Mouse (Mus musculus): ENCODE results near the gene Sdk2. TPM values are rescaled to one million over a fixed set of nuclear protein-coding genes. Genes with fewer than 3 reads are reported as not detected.

The Sdk2 gene
- polyA plus RNA-seq, 1 experiment from 2014 or later = 4.2 TPM

DNA sequence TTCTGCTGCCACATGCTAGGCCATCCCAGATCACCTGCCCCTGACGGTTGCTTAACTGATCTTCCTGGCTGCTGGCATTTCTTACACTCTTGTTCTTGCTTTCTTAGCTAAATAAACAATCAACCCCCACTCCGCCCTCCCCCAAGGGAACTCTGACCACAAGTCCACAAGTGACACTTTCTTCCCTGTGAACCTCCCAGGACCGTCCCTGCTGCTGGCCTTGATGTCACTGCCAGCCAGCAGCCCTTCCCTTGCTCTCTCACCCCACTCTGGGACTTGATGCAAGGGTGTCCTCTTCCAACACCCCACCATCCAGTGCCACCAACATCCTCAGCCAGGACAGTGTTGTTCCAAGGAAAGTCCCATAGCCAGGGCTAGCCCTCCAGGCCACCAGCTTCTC is 336.0 kb downstream of the Sdk2 start:
- Histone ChIP-seq H3K27ac (ENCODE audit: low read depth, low read length) (no peak overlapping the region), H3K4me3 (ENCODE audit: low read length) (no peak overlapping the region), H3K9ac (ENCODE audit: low read depth, low read length) (no peak overlapping the region), H3K27me3 (ENCODE audit: control insufficient read depth, insufficient read depth, low read length) (no peaks in the 10 kb centered on the region), H3K36me3 (ENCODE audit: control insufficient read depth, insufficient read depth, low read length) (peaks cover 36% of the 10 kb centered on the region), H3K9me3 (ENCODE audit: control insufficient read depth, low read length) (no peaks in the 10 kb centered on the region), H3K4me1 (ENCODE audit: control insufficient read depth, insufficient read depth, low read length) (peaks cover 79% of the 10 kb centered on the region), H3K4me2 (replicated peaks; ENCODE audit: low read depth, low read length) (no peak overlapping the region)
- WGBS = 40% methylated on average over 3 of the region's 3 CpGs
- no peak for ATAC-seq (ENCODE audit: low FRiP score, low TSS enrichment)

- WGBS = 27% methylated on average over 8 of the region's 8 CpGs
- peaks cover 75% of the 10 kb centered on the region for H3K4me1 ChIP-seq (ENCODE audit: control insufficient read depth, insufficient read depth, low read length)
- no peaks in the 10 kb centered on the region for H3K9me3 ChIP-seq (ENCODE audit: control insufficient read depth, low read length)
- H3K27ac ChIP-seq (ENCODE audit: low read depth, low read length) = peak overlapping the region; percentile 51; the same call in 1 of the 2 replicates
- ATAC-seq (ENCODE audit: low FRiP score, low TSS enrichment) = no peak
- H3K27me3 ChIP-seq (ENCODE audit: control insufficient read depth, insufficient read depth, low read length) = no peaks in the 10 kb centered on the region
- peaks cover 39% of the 10 kb centered on the region for H3K36me3 ChIP-seq (ENCODE audit: control insufficient read depth, insufficient read depth, low read length)
- H3K4me2 ChIP-seq (replicated peaks; ENCODE audit: low read depth, low read length) = no peak overlapping the region
- no peak overlapping the region for H3K9ac ChIP-seq (ENCODE audit: low read depth, low read length)
- no peak overlapping the region for H3K4me3 ChIP-seq (ENCODE audit: low read length)
Measured at GRCm38 (mm10) chr11:113729917-113730316, 336.9 kb downstream of the Sdk2 start.

DNA sequence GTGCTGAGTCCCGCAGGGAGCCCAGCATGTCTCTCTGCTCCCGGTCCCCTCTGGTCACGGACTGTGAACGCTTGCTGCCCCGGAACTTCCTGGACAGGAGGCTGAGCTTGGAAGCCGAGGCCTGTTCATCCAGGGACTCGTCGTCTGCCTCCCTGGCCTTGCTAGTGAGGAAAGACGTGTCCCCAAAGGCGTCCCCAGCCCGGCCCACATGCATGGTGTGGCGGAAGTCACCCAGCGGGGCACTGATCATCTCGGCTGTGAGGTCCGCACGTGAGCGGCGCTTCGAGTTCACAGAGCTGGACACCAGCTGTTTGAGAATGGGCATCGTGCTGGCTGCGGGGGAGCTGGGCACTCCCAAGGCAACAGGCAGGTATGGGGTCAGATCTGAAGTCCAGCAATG is 337.6 kb downstream of the Sdk2 start:
- Histone ChIP-seq H3K4me1 (ENCODE audit: control insufficient read depth, insufficient read depth, low read length) (peaks cover 69% of the 10 kb centered on the region), H3K27ac (ENCODE audit: low read depth, low read length) (peak overlapping the region; percentile 7; the same call in 1 of the 2 replicates), H3K27me3 (ENCODE audit: control insufficient read depth, insufficient read depth, low read length) (no peaks in the 10 kb centered on the region), H3K36me3 (ENCODE audit: control insufficient read depth, insufficient read depth, low read length) (peaks cover 39% of the 10 kb centered on the region), H3K4me2 (replicated peaks; ENCODE audit: low read depth, low read length) (no peak overlapping the region), H3K4me3 (ENCODE audit: low read length) (no peak overlapping the region), H3K9ac (ENCODE audit: low read depth, low read length) (no peak overlapping the region), H3K9me3 (ENCODE audit: control insufficient read depth, low read length) (no peaks in the 10 kb centered on the region)
- ATAC-seq (ENCODE audit: low FRiP score, low TSS enrichment) = no peak
- WGBS = 59% methylated on average over 21 of the region's 21 CpGs

GRCm38 (mm10) chr11:113727992-113728391 is 338.9 kb downstream of the Sdk2 start:
- peaks cover 39% of the 10 kb centered on the region for H3K36me3 ChIP-seq (ENCODE audit: control insufficient read depth, insufficient read depth, low read length)
- H3K9me3 ChIP-seq (ENCODE audit: control insufficient read depth, low read length) = no peaks in the 10 kb centered on the region
- peaks cover 59% of the 10 kb centered on the region for H3K4me1 ChIP-seq (ENCODE audit: control insufficient read depth, insufficient read depth, low read length)
- 60% methylated on average over 6 of the region's 6 CpGs for WGBS
- H3K9ac ChIP-seq (ENCODE audit: low read depth, low read length) = no peak overlapping the region
- no peak for ATAC-seq (ENCODE audit: low FRiP score, low TSS enrichment)
- no peak overlapping the region for H3K4me2 ChIP-seq (replicated peaks; ENCODE audit: low read depth, low read length)
- no peaks in the 10 kb centered on the region for H3K27me3 ChIP-seq (ENCODE audit: control insufficient read depth, insufficient read depth, low read length)
- peak overlapping the region; percentile 37; the same call in 1 of the 2 replicates for H3K27ac ChIP-seq (ENCODE audit: low read depth, low read length)
- no peak overlapping the region for H3K4me3 ChIP-seq (ENCODE audit: low read length)

- H3K4me1 ChIP-seq (ENCODE audit: control insufficient read depth, insufficient read depth, low read length) = peaks cover 57% of the 10 kb centered on the region
- peaks cover 39% of the 10 kb centered on the region for H3K36me3 ChIP-seq (ENCODE audit: control insufficient read depth, insufficient read depth, low read length)
- peak overlapping the region; percentile 56; the same call in 1 of the 2 replicates for H3K27ac ChIP-seq (ENCODE audit: low read depth, low read length)
- no peak for ATAC-seq (ENCODE audit: low FRiP score, low TSS enrichment)
- H3K9me3 ChIP-seq (ENCODE audit: control insufficient read depth, low read length) = no peaks in the 10 kb centered on the region
- no peak overlapping the region for H3K4me3 ChIP-seq (ENCODE audit: low read length)
- H3K4me2 ChIP-seq (replicated peaks; ENCODE audit: low read depth, low read length) = no peak overlapping the region
- WGBS = 63% methylated on average over 14 of the region's 14 CpGs
- H3K27me3 ChIP-seq (ENCODE audit: control insufficient read depth, insufficient read depth, low read length) = no peaks in the 10 kb centered on the region
- peak overlapping the region; percentile 14; the same call in 1 of the 2 replicates for H3K9ac ChIP-seq (ENCODE audit: low read depth, low read length)
Measured at GRCm38 (mm10) chr11:113726994-113727888, 339.6 kb downstream of the Sdk2 start.
